Mouse (Mus musculus): ENCODE data around the gene Lcn11.

DNA sequence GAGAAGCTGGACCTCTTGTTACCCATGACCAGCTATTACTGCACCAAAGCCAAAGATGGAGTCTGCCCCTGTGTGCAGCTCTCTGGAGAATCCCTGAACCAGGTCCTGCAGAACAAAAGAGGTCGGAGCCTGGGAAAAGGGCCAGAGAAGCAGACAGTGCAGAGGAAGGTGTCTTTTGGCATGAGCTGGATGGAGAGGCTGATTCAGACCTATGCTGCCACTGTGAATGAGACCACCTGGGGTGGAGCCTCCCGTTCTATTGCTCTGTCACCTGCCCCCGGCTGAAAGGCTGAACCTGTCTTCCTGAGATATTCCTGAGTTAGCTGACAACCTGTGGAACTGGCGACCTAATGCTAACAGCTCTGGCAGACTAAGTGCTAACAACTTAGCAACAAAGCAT is 4.1 kb downstream of the Lcn11 start:
- no peak for TF ChIP-seq CTCF (IDR thresholded peaks at IDR 0.05; ENCODE audit: low read depth, low read length)
- TF ChIP-seq TAL1 (conservative IDR thresholded peaks at IDR 0.05; ENCODE audit: low read depth, low read length), result no peak

Measured in G1E (cell line).